Mouse (Mus musculus) lung, postnatal 0 days (tissue): ENCODE measurements at regions not wholly inside any gene's neighbourhood (a gene's known extent, or its start where the extent isn't known, plus 50 kb on each side); places are given as distances from the start of the nearest gene placed in this dataset.

Experiments
- CTCF ChIP-seq: IDR thresholded peaks from 2 replicates; pipeline ENCODE4 v1.5.1; 2016; ENCODE audit warnings: antibody characterized with exemption, mild to moderate bottlenecking
- EP300 ChIP-seq: IDR thresholded peaks from 2 replicates; pipeline ENCODE4 v1.6.1; 2016; ENCODE audit warnings: antibody characterized with exemption, mild to moderate bottlenecking, control low read depth

DNA sequence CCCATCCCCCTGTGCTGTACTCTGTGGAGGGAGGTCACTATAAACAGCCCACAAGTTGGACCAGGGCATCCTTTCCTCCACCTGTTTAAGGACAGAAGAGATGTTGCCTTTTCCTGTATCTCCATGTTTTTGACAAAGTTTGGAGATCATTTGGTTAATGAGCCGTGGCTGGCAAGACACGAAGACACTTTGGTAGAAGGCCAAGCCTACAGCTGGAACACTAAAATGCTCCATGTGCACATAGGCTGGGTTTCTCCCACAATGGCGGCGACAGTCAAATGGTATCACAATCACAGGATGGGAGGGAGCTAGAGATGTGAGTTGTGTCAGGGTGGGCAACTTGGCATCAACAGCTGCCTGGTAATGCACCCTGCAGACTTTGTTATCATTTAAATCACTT lies 111.9 kb upstream of the Plxnc1 start:
- TF ChIP-seq CTCF (no peak), EP300 (no peak)
